Mouse (Mus musculus): Measurements from ENCODE around the gene Lhx4. TPM values are rescaled to one million over a fixed set of nuclear protein-coding genes. Genes with fewer than 3 reads are reported as not detected.

Gene Lhx4
- total RNA-seq, 1 experiment from 2014 or later = not detected

Other genes starting within 250 kb of the Lhx4 start
- 10.2 and 23.6 TPM in 2 replicates for gene Acbd6, start 193.6 kb downstream of the Lhx4 start, total RNA-seq (2017)
- 20.0 and 21.1 TPM in 2 replicates for gene Qsox1, start 61.2 kb upstream of the Lhx4 start, total RNA-seq (2017)
- gene Cep350, start 221.6 kb upstream of the Lhx4 start, total RNA-seq (2017) = 88.4 and 106 TPM in 2 replicates